Mouse (Mus musculus) CH12.LX (cell line): Measurements from ENCODE around the gene 1700016H13Rik. TPM values are rescaled to one million over a fixed set of nuclear protein-coding genes. Genes with fewer than 3 reads are reported as not detected.

Experiments
- DNase-seq: peaks from one replicate; pipeline ENCODE4 v3.0.0-alpha.2; 2013; ENCODE audit errors: extremely low read depth
- H3K27ac ChIP-seq: 2 replicates; pipeline ENCODE4 v1.5.1; 2012; ENCODE audit warnings: low read depth, mild to moderate bottlenecking, control low read depth, moderate library complexity; ENCODE audit not compliant: insufficient read depth
- H3K27me3 ChIP-seq: replicated peaks from 2 replicates; pipeline ENCODE3; 2012; ENCODE audit warnings: inconsistent platforms
- H3K36me3 ChIP-seq, 2 experiments: replicated peaks in 1 of 2; 2 replicates each; pipeline versions ENCODE3 to v1.6.1; 2012; ENCODE audit warnings: inconsistent platforms in 1 of 2, low read length in 1 of 2, mild to moderate bottlenecking in 1 of 2, mixed read lengths in 1 of 2, moderate library complexity in 1 of 2; ENCODE audit not compliant: control insufficient read depth in 1 of 2, insufficient read depth in 1 of 2
- H3K4me1 ChIP-seq, 2 experiments: 2 replicates each; pipeline ENCODE4 v1.6.1; 2012; ENCODE audit warnings: inconsistent platforms in 1 of 2, moderate library complexity in 1 of 2; ENCODE audit not compliant: insufficient read depth in 2 of 2, control insufficient read depth in 1 of 2
- H3K4me2 ChIP-seq: 2 replicates; pipeline ENCODE4 v1.6.1; 2012; ENCODE audit warnings: low read depth, mild to moderate bottlenecking, control low read depth; ENCODE audit not compliant: poor library complexity, insufficient read depth, severe bottlenecking
- H3K4me3 ChIP-seq, 3 experiments: fragments of 150-350 bp in 1 of 3; sonication (generic) in 1 of 3; replicated peaks in 1 of 3; 2 replicates each; pipeline versions ENCODE3 to v1.5.1; 2011 to 2012; ENCODE audit warnings: low read depth in 2 of 3, low read length in 2 of 3, mild to moderate bottlenecking in 2 of 3, moderate library complexity in 2 of 3, control low read depth in 1 of 3, improper control_type of control experiment in 1 of 3, inconsistent platforms in 1 of 3, mixed read lengths in 1 of 3; ENCODE audit not compliant: poor library complexity in 1 of 3
- H3K79me2 ChIP-seq: replicated peaks from 2 replicates; pipeline ENCODE4 v1.6.1; 2012; ENCODE audit warnings: mild to moderate bottlenecking, moderate library complexity; ENCODE audit not compliant: control insufficient read depth, poor library complexity, insufficient read depth, severe bottlenecking; ENCODE audit errors: extremely low read depth
- H3K9ac ChIP-seq: 2 replicates; pipeline ENCODE4 v1.6.1; 2012; ENCODE audit warnings: low read depth, mild to moderate bottlenecking, control low read depth, moderate library complexity; ENCODE audit not compliant: insufficient read depth
- H3K9me3 ChIP-seq: replicated peaks from 2 replicates; pipeline ENCODE3; 2012; ENCODE audit warnings: low read length, inconsistent platforms, mixed read lengths
- BHLHE40 ChIP-seq: IDR thresholded peaks from 2 replicates; pipeline ENCODE4 v1.6.1; 2011; ENCODE audit warnings: mild to moderate bottlenecking, low read depth, low read length, improper control_type of control experiment
- CHD1 ChIP-seq: IDR thresholded peaks from 2 replicates; pipeline ENCODE4 v1.6.1; 2012; ENCODE audit warnings: low read depth, low read length, improper control_type of control experiment, inconsistent platforms
- CHD2 ChIP-seq: IDR thresholded peaks from 2 replicates; pipeline ENCODE4 v1.6.1; 2011; ENCODE audit warnings: low read length, improper control_type of control experiment
- CTCF ChIP-seq, 2 experiments: IDR thresholded peaks in 1 of 2; conservative IDR thresholded peaks in 1 of 2; 2 replicates each; pipeline ENCODE4 v1.5.1; 2011 to 2012; ENCODE audit warnings: low read depth in 2 of 2, low read length in 2 of 2, improper control_type of control experiment in 1 of 2, inconsistent platforms in 1 of 2, mild to moderate bottlenecking in 1 of 2, moderate library complexity in 1 of 2
- E2F4 ChIP-seq: IDR thresholded peaks from 2 replicates; pipeline ENCODE4 v1.6.1; 2011; ENCODE audit warnings: low read depth, low read length, improper control_type of control experiment; ENCODE audit not compliant: insufficient replicate concordance
- ELF1 ChIP-seq: IDR thresholded peaks from 2 replicates; pipeline ENCODE4 v1.6.1; 2014; ENCODE audit warnings: low read depth, mild to moderate bottlenecking, inconsistent platforms, low read length, improper control_type of control experiment
- ETS1 ChIP-seq: conservative IDR thresholded peaks from 2 replicates; pipeline ENCODE4 v1.6.1; 2012; ENCODE audit warnings: low read depth, mild to moderate bottlenecking, inconsistent platforms, low read length, improper control_type of control experiment, moderate library complexity
- GABPA ChIP-seq: IDR thresholded peaks from 2 replicates; pipeline ENCODE4 v1.6.1; 2012; ENCODE audit warnings: low read depth, low read length, improper control_type of control experiment, inconsistent platforms; ENCODE audit not compliant: insufficient replicate concordance
- HCFC1 ChIP-seq: IDR thresholded peaks from 2 replicates; pipeline ENCODE4 v1.6.1; 2012; ENCODE audit warnings: low read depth, mild to moderate bottlenecking, inconsistent platforms, low read length, improper control_type of control experiment
- IRF4 ChIP-seq: IDR thresholded peaks from 2 replicates; pipeline ENCODE4 v1.6.1; 2014; ENCODE audit warnings: low read depth, mild to moderate bottlenecking, inconsistent platforms, low read length, improper control_type of control experiment
- JUN ChIP-seq: IDR thresholded peaks from 2 replicates; pipeline ENCODE4 v1.6.1; 2011; ENCODE audit warnings: low read depth, mild to moderate bottlenecking, low read length, improper control_type of control experiment, moderate library complexity; ENCODE audit not compliant: insufficient read depth
- JUND ChIP-seq: conservative IDR thresholded peaks from 2 replicates; pipeline ENCODE4 v1.6.1; 2011; ENCODE audit warnings: low read depth, low read length, improper control_type of control experiment
- KAT2A ChIP-seq: IDR thresholded peaks from 2 replicates; pipeline ENCODE4 v1.6.1; 2012; ENCODE audit warnings: low read length, improper control_type of control experiment, inconsistent platforms; ENCODE audit not compliant: insufficient replicate concordance
- MAFK ChIP-seq: IDR thresholded peaks from 2 replicates; pipeline ENCODE4 v1.6.1; 2011; ENCODE audit warnings: low read length, improper control_type of control experiment; ENCODE audit not compliant: insufficient replicate concordance
- MAX ChIP-seq: IDR thresholded peaks from 2 replicates; pipeline ENCODE4 v1.6.1; 2011; ENCODE audit warnings: low read length, improper control_type of control experiment
- MEF2A ChIP-seq: IDR thresholded peaks from 2 replicates; pipeline ENCODE4 v1.6.1; 2014; ENCODE audit warnings: low read depth, mild to moderate bottlenecking, inconsistent platforms, low read length, improper control_type of control experiment, borderline replicate concordance
- MXI1 ChIP-seq: IDR thresholded peaks from 2 replicates; pipeline ENCODE4 v1.6.1; 2011; ENCODE audit warnings: mild to moderate bottlenecking, low read depth, low read length, improper control_type of control experiment
- MYC ChIP-seq: IDR thresholded peaks from 2 replicates; pipeline ENCODE4 v1.6.1; 2011; ENCODE audit warnings: low read depth, mild to moderate bottlenecking, improper control_type of control experiment, low read length
- NELFE ChIP-seq: IDR thresholded peaks from 2 replicates; pipeline ENCODE4 v1.6.1; 2011; ENCODE audit warnings: low read depth, low read length, improper control_type of control experiment
- NRF1 ChIP-seq: IDR thresholded peaks from 2 replicates; pipeline ENCODE4 v1.6.1; 2014; ENCODE audit warnings: low read depth, mild to moderate bottlenecking, inconsistent platforms, low read length, improper control_type of control experiment, moderate library complexity
- PAX5 ChIP-seq: IDR thresholded peaks from 2 replicates; pipeline ENCODE4 v1.6.1; 2012; ENCODE audit warnings: low read length, inconsistent platforms, mixed read lengths
- POLR2AphosphoS2 ChIP-seq: IDR thresholded peaks from 2 replicates; pipeline ENCODE4 v1.6.1; 2011; ENCODE audit warnings: low read depth, low read length, improper control_type of control experiment
- RAD21 ChIP-seq: IDR thresholded peaks from 2 replicates; pipeline ENCODE4 v1.6.1; 2011; ENCODE audit warnings: low read depth, mild to moderate bottlenecking, low read length, improper control_type of control experiment, moderate library complexity
- RCOR1 ChIP-seq: conservative IDR thresholded peaks from 2 replicates; pipeline ENCODE4 v1.6.1; 2012; ENCODE audit warnings: low read depth, mild to moderate bottlenecking, inconsistent platforms, low read length, improper control_type of control experiment
- SIN3A ChIP-seq: IDR thresholded peaks from 2 replicates; pipeline ENCODE4 v1.6.1; 2012; ENCODE audit warnings: low read length, improper control_type of control experiment, inconsistent platforms
- SMC3 ChIP-seq: IDR thresholded peaks from 2 replicates; pipeline ENCODE4 v1.6.1; 2011; ENCODE audit warnings: low read depth, low read length, improper control_type of control experiment
- TBP ChIP-seq: conservative IDR thresholded peaks from 2 replicates; pipeline ENCODE4 v1.6.1; 2011; ENCODE audit warnings: low read depth, low read length, improper control_type of control experiment
- TCF12 ChIP-seq: IDR thresholded peaks from 2 replicates; pipeline ENCODE4 v1.6.1; 2014; ENCODE audit warnings: low read depth, mild to moderate bottlenecking, inconsistent platforms, low read length, improper control_type of control experiment
- UBTF ChIP-seq: IDR thresholded peaks from 2 replicates; pipeline ENCODE4 v1.6.1; 2012; ENCODE audit warnings: low read depth, mild to moderate bottlenecking, inconsistent platforms, low read length, improper control_type of control experiment, moderate library complexity
- USF2 ChIP-seq: conservative IDR thresholded peaks from 2 replicates; pipeline ENCODE4 v1.6.1; 2011; ENCODE audit warnings: low read depth, low read length, improper control_type of control experiment
- ZC3H11A ChIP-seq: IDR thresholded peaks from 2 replicates; pipeline ENCODE4 v1.6.1; 2012; ENCODE audit warnings: low read depth, mild to moderate bottlenecking, inconsistent platforms, low read length, improper control_type of control experiment
- ZKSCAN1 ChIP-seq: IDR thresholded peaks from 2 replicates; pipeline ENCODE4 v1.6.1; 2012; ENCODE audit warnings: low read depth, inconsistent platforms, low read length, improper control_type of control experiment, borderline replicate concordance
- ZMIZ1 ChIP-seq: IDR thresholded peaks from 2 replicates; pipeline ENCODE4 v1.6.1; 2012; ENCODE audit warnings: low read depth, mild to moderate bottlenecking, inconsistent platforms, low read length, improper control_type of control experiment
- dilution Hi-C: fragments of 300-500 bp; cut with MboI; formaldehyde crosslinking; loops from 2 replicates; pipeline ENCODE4 v1.14.3; 2020; ENCODE audit warnings: low sequenced_read_pairs; ENCODE audit not compliant: extremely low pct_unique_long_range_greater_than_20kb, extremely low pct_ligation_motif_present
- in situ Hi-C: fragments of 300-500 bp; cut with MboI; formaldehyde crosslinking; loops from 3 replicates; pipeline ENCODE4 v1.14.3; 2019; ENCODE audit warnings: low sequenced_read_pairs, low pct_ligation_motif_present, low pct_unique_long_range_greater_than_20kb, mixed read lengths
- polyA plus RNA-seq: library from polyadenylated mRNA; unstranded; fragments of >175 nt; gene quantifications from 2 replicates; pipeline ENCODE4 v1.2.1, GENCODE M21; 2012; ENCODE audit warnings: low read depth; ENCODE audit not compliant: insufficient read length
- total RNA-seq, 2 experiments: library from RNA; depleted of rRNA; stranded (reverse); fragments of 300-350 nt in 1 of 2; fragments of >200 nt in 1 of 2; gene quantifications; 2 replicates each; pipeline ENCODE4 v1.2.3; 2012 to 2014

1700016H13Rik gene
- total and polyA plus RNA-seq, 3 experiments: not detected

DNA sequence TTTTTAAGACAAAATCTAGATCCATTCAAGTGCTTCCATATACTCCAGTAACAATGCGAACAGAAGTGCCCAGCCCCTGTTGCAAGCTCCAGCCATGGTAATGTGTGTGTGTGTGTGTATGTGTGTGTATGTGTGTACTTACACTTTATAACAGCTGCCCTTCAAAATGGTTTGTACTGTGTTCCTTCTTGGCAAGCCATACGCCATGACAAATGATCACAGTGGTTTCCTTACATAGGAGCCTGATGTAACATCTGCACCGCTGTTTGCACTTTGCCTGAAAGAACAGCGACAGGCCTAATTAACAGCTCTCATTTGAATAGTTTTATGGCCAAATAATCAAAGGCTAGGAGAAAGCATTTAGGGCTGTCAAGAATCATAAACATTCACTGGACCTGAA lies 1.0 kb downstream of the 1700016H13Rik start:
- Histone ChIP-seq H3K27me3 (no peaks in the 10 kb centered on the region), H3K4me3 (no peak overlapping the region), H3K27ac (no peak overlapping the region), H3K9ac (no peak overlapping the region), H3K79me2 (no peaks in the 10 kb centered on the region), H3K4me2 (no peak overlapping the region), H3K36me3 (no peaks in the 10 kb centered on the region), H3K4me1 (peaks cover 0 to 2% of the 10 kb centered on the region in 2 experiments; a peak in 1 of 4 replicates), H3K9me3 (no peaks in the 10 kb centered on the region)
- no peak for TF ChIP-seq RAD21
- TF ChIP-seq BHLHE40: no peak
- no peak for TF ChIP-seq ETS1
- no peak for TF ChIP-seq MAX
- TF ChIP-seq MXI1: no peak
- no peak for TF ChIP-seq USF2
- dilution Hi-C loops (no loop called here), in situ Hi-C loops (loop anchor here (5.0 kb wide), 1 partner anchor 307 kb away; no protein-coding TSS in a partner anchor)
- DNase-seq: no peak

DNA sequence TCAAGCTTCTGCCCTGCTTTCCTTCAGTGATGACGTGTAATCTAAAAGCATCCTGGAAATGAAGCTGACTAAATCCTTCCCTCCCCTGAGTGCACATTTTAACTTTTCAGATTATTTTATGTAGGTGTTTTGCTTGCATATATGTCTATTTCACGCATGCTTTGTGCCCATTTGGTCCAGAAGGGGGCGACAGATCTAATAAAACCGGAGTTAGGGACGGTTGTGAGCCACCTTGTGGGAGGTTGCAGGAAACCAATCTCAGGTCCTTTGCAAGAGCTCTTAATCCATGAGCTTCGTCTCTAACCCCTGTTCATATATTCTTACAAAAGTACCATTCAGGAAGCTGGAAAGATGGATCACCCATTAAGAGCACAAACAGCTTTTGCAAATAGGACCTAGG lies 1.6 kb downstream of the 1700016H13Rik start:
- Histone ChIP-seq H3K4me3 (no peak overlapping the region), H3K9me3 (no peaks in the 10 kb centered on the region), H3K4me1 (peaks cover 0 to 2% of the 10 kb centered on the region in 2 experiments; a peak in 1 of 4 replicates), H3K27me3 (no peaks in the 10 kb centered on the region), H3K4me2 (no peak overlapping the region), H3K79me2 (no peaks in the 10 kb centered on the region), H3K36me3 (no peaks in the 10 kb centered on the region), H3K9ac (no peak overlapping the region), H3K27ac (no peak overlapping the region)
- dilution Hi-C loops (no loop called here), in situ Hi-C loops (loop anchor here (5.0 kb wide), 1 partner anchor 307 kb away; no protein-coding TSS in a partner anchor)
- peak; percentile 54 for DNase-seq
- no peak for TF ChIP-seq E2F4
- no peak for TF ChIP-seq JUND
- no peak for TF ChIP-seq POLR2AphosphoS2
- TF ChIP-seq ZKSCAN1: no peak
- no peak for TF ChIP-seq KAT2A
- TF ChIP-seq ELF1: no peak
- TF ChIP-seq NRF1: no peak
- no peak for TF ChIP-seq ZC3H11A
- TF ChIP-seq MXI1: no peak
- no peak for TF ChIP-seq RCOR1
- TF ChIP-seq SIN3A: no peak
- TF ChIP-seq TBP: no peak
- TF ChIP-seq MEF2A: no peak
- peak; percentile 83 for TF ChIP-seq SMC3
- TF ChIP-seq HCFC1: no peak
- no peak for TF ChIP-seq UBTF
- TF ChIP-seq IRF4: no peak
- no peak for TF ChIP-seq ETS1
- TF ChIP-seq NELFE: peak; percentile 52; the same call in 1 of the 2 replicates
- no peak for TF ChIP-seq PAX5
- TF ChIP-seq CHD1: no peak
- no peak for TF ChIP-seq MYC
- no peak for TF ChIP-seq JUN
- no peak for TF ChIP-seq GABPA
- no peak for TF ChIP-seq BHLHE40
- no peak for TF ChIP-seq TCF12
- no peak for TF ChIP-seq ZMIZ1
- TF ChIP-seq CTCF (conservative IDR thresholded peaks at IDR 0.05 in 1 of 2, IDR thresholded peaks at IDR 0.05 in 1 of 2; ENCODE audit: low read depth in 2 of 2, low read length in 2 of 2): peak; percentile 34 to 98; a peak in 2 of 4 replicates
- TF ChIP-seq MAFK: no peak
- TF ChIP-seq USF2: no peak
- TF ChIP-seq CHD2: no peak
